Mouse (Mus musculus) cerebellum, adult 2 months (tissue): Measurements from ENCODE around the gene Prkcsh. TPM values are rescaled to one million over a fixed set of nuclear protein-coding genes. Genes with fewer than 3 reads are reported as not detected.

Experiments used
- DNase-seq, 2 experiments: peaks; one replicate each; pipeline ENCODE4 v3.0.0; 2021
- H3K27ac ChIP-seq: fragments of 200-500 bp; 2 replicates; pipeline ENCODE4 v1.5.1; 2012; ENCODE audit warnings: low read length, control low read depth, inconsistent platforms; ENCODE audit not compliant: insufficient read depth
- H3K27me3 ChIP-seq: fragments of 200-500 bp; 2 replicates; pipeline ENCODE4 v1.6.1; 2012; ENCODE audit warnings: inconsistent platforms, mild to moderate bottlenecking, low read length, moderate library complexity; ENCODE audit not compliant: control insufficient read depth, insufficient read depth
- H3K4me1 ChIP-seq: fragments of 200-500 bp; 2 replicates; pipeline ENCODE4 v1.6.1; 2011; ENCODE audit warnings: low read length; ENCODE audit not compliant: control insufficient read depth, insufficient read depth
- H3K4me3 ChIP-seq: fragments of 200-500 bp; replicated peaks from 2 replicates; pipeline ENCODE3; 2011; ENCODE audit warnings: mild to moderate bottlenecking, low read depth, low read length, control low read depth; ENCODE audit not compliant: insufficient read depth
- CTCF ChIP-seq: fragments of 200-500 bp; IDR thresholded peaks from 2 replicates; pipeline ENCODE4 v1.5.1; 2011; ENCODE audit warnings: low read depth, mild to moderate bottlenecking, control low read depth, low read length, moderate library complexity, borderline replicate concordance; ENCODE audit not compliant: insufficient read depth
- POLR2A ChIP-seq: fragments of 200-500 bp; IDR thresholded peaks from 2 replicates; pipeline ENCODE4 v1.6.1; 2011; ENCODE audit warnings: low read length, control low read depth, borderline replicate concordance; ENCODE audit not compliant: insufficient read depth
- WGBS: fragments of 180-500 bp; shearing (Covaris S2); methylation state at CpG from one replicate; pipeline ENCODE4 v1.1.7; 2018; 5-methylcytosine and 5-hydroxymethylcytosine counted together
- polyA plus RNA-seq: library from polyadenylated mRNA; depleted of rRNA; stranded (reverse); fragments of >200 nt; gene quantifications from 2 replicates; pipeline ENCODE4 v1.2.3, GENCODE M21; 2012; rRNA removed

Gene Prkcsh
- polyA plus RNA-seq, 1 experiment, result 91.3 TPM

GRCm38 (mm10) chr9:22053657-22054056 is 51.1 kb downstream of the Prkcsh start:
- H3K4me1 ChIP-seq, result peaks cover 41% of the 10 kb centered on the region
- no peak overlapping the region for H3K4me3 ChIP-seq
- H3K27ac ChIP-seq, result no peak overlapping the region
- WGBS, result 59% methylated on average over 6 of the region's 7 CpGs
- no peaks in the 10 kb centered on the region for H3K27me3 ChIP-seq
- no peak for DNase-seq
- no peak for TF ChIP-seq CTCF
- no peak for TF ChIP-seq POLR2A

GRCm38 (mm10) chr9:22054411-22055076 is 51.9 kb downstream of the Prkcsh start:
- TF ChIP-seq CTCF, result peak; percentile 71
- peak; percentile 30; the same call in 1 of the 2 replicates for TF ChIP-seq POLR2A
- peaks cover 36% of the 10 kb centered on the region for H3K4me1 ChIP-seq
- WGBS, result 2% methylated on average over 32 of the region's 32 CpGs
- DNase-seq, result peak; percentile 85 to 89
- H3K27ac ChIP-seq, result no peak overlapping the region
- peak overlapping the region; percentile 17 for H3K4me3 ChIP-seq
- no peaks in the 10 kb centered on the region for H3K27me3 ChIP-seq

GRCm38 (mm10) chr9:22055713-22056112 is 53.1 kb downstream of the Prkcsh start:
- WGBS, result 37% methylated on average over 29 of the region's 29 CpGs
- H3K4me1 ChIP-seq, result peaks cover 36% of the 10 kb centered on the region
- no peak overlapping the region for H3K4me3 ChIP-seq
- DNase-seq, result peak in 1 of 2 experiments; percentile 52
- H3K27me3 ChIP-seq, result no peaks in the 10 kb centered on the region
- no peak for TF ChIP-seq CTCF
- no peak for TF ChIP-seq POLR2A
- no peak overlapping the region for H3K27ac ChIP-seq

- Histone ChIP-seq H3K4me3 (no peak overlapping the region), H3K27ac (no peak overlapping the region), H3K27me3 (no peaks in the 10 kb centered on the region), H3K4me1 (peaks cover 43% of the 10 kb centered on the region)
- DNase-seq, result no peak
- 71% methylated on average over 9 of the region's 9 CpGs for WGBS
- no peak for TF ChIP-seq POLR2A
- TF ChIP-seq CTCF, result no peak
Observed at GRCm38 (mm10) chr9:22056303-22056910, 53.8 kb downstream of the Prkcsh start.

- Histone ChIP-seq H3K27ac (peak overlapping the region; percentile 71; the same call in 1 of the 2 replicates), H3K4me1 (peaks cover 49% of the 10 kb centered on the region), H3K4me3 (no peak overlapping the region), H3K27me3 (no peaks in the 10 kb centered on the region)
- DNase-seq, result no peak
- TF ChIP-seq POLR2A (no peak), CTCF (no peak)
- 78% methylated on average over 9 of the region's 9 CpGs for WGBS
Observed at GRCm38 (mm10) chr9:22057031-22057517, 54.5 kb downstream of the Prkcsh start.

GRCm38 (mm10) chr9:22058011-22058424 is 55.4 kb downstream of the Prkcsh start:
- H3K4me1 ChIP-seq, result peaks cover 53% of the 10 kb centered on the region
- TF ChIP-seq POLR2A, result no peak
- TF ChIP-seq CTCF, result no peak
- no peak overlapping the region for H3K4me3 ChIP-seq
- no peaks in the 10 kb centered on the region for H3K27me3 ChIP-seq
- WGBS, result 10% methylated on average over 9 of the region's 9 CpGs
- DNase-seq, result peak; percentile 78 to 80
- peak overlapping the region; percentile 71 for H3K27ac ChIP-seq

- Histone ChIP-seq H3K27ac (peak overlapping the region; percentile 91), H3K4me3 (no peak overlapping the region), H3K4me1 (peaks cover 60% of the 10 kb centered on the region), H3K27me3 (no peaks in the 10 kb centered on the region)
- DNase-seq, result peak; percentile 72 to 85
- TF ChIP-seq CTCF (no peak), POLR2A (no peak)
- WGBS, result 5% methylated on average over 2 of the region's 2 CpGs
Observed at GRCm38 (mm10) chr9:22061339-22061738, 58.7 kb downstream of the Prkcsh start.

Other genes starting within 250 kb of the Prkcsh start
- 3.8 TPM in 2 replicates for gene Spc24, start 242.5 kb upstream of the Prkcsh start, polyA plus RNA-seq
- gene Kank2, start 204.1 kb upstream of the Prkcsh start, polyA plus RNA-seq, result 44.7 and 50.6 TPM in 2 replicates
- gene Angptl8, start 167.3 kb upstream of the Prkcsh start, polyA plus RNA-seq, result not detected in 2 replicates
- 39.3 and 41.4 TPM in 2 replicates for gene Dock6, start 150.2 kb upstream of the Prkcsh start, polyA plus RNA-seq
- 13.9 and 16.3 TPM in 2 replicates for gene Rab3d, start 84.6 kb upstream of the Prkcsh start, polyA plus RNA-seq
- 14.7 and 16.6 TPM in 2 replicates for gene Ccdc159, start 75.3 kb upstream of the Prkcsh start, polyA plus RNA-seq
- gene Tmem205, start 75.2 kb upstream of the Prkcsh start, polyA plus RNA-seq, result 62.5 and 64.1 TPM in 2 replicates
- 97.5 and 106 TPM in 2 replicates for gene Plppr2, start 65.8 kb upstream of the Prkcsh start, polyA plus RNA-seq
- gene Swsap1, start 47.1 kb upstream of the Prkcsh start, polyA plus RNA-seq, result 12.2 and 12.8 TPM in 2 replicates
- gene Epor, start 39.3 kb upstream of the Prkcsh start, polyA plus RNA-seq, result 9.2 and 10.4 TPM in 2 replicates
- 67.6 and 83.3 TPM in 2 replicates for gene Rgl3, start 13.4 kb upstream of the Prkcsh start, polyA plus RNA-seq
- 2.4 and 2.7 TPM in 2 replicates for gene Ccdc151, start 172 bp upstream of the Prkcsh start, polyA plus RNA-seq
- 165 and 169 TPM in 2 replicates for gene Elavl3, start 49.2 kb downstream of the Prkcsh start, polyA plus RNA-seq
- gene Gm49318, start 68.5 kb downstream of the Prkcsh start, polyA plus RNA-seq, result not detected in 2 replicates
- gene Zfp653, start 68.6 kb downstream of the Prkcsh start, polyA plus RNA-seq, result 45.4 and 48.3 TPM in 2 replicates
- 85.2 and 90.2 TPM in 2 replicates for gene Ecsit, start 82.6 kb downstream of the Prkcsh start, polyA plus RNA-seq
- 1.6 and 1.8 TPM in 2 replicates for gene Cnn1, start 96.4 kb downstream of the Prkcsh start, polyA plus RNA-seq
- gene Elof1, start 114.4 kb downstream of the Prkcsh start, polyA plus RNA-seq, result 125 and 130 TPM in 2 replicates
- 0.25 and 0.28 TPM in 2 replicates for gene Acp5, start 132.9 kb downstream of the Prkcsh start, polyA plus RNA-seq
- gene Pigyl, start 154.0 kb downstream of the Prkcsh start, polyA plus RNA-seq, result 115 and 150 TPM in 2 replicates
- 0.07 and 0.13 TPM in 2 replicates for gene Zfp872, start 185.3 kb downstream of the Prkcsh start, polyA plus RNA-seq
- gene Zfp809, start 222.9 kb downstream of the Prkcsh start, polyA plus RNA-seq, result 16.8 and 19.8 TPM in 2 replicates